9 mouse cellular contexts compared by ENCODE assay signal in the genomic region with DNA sequence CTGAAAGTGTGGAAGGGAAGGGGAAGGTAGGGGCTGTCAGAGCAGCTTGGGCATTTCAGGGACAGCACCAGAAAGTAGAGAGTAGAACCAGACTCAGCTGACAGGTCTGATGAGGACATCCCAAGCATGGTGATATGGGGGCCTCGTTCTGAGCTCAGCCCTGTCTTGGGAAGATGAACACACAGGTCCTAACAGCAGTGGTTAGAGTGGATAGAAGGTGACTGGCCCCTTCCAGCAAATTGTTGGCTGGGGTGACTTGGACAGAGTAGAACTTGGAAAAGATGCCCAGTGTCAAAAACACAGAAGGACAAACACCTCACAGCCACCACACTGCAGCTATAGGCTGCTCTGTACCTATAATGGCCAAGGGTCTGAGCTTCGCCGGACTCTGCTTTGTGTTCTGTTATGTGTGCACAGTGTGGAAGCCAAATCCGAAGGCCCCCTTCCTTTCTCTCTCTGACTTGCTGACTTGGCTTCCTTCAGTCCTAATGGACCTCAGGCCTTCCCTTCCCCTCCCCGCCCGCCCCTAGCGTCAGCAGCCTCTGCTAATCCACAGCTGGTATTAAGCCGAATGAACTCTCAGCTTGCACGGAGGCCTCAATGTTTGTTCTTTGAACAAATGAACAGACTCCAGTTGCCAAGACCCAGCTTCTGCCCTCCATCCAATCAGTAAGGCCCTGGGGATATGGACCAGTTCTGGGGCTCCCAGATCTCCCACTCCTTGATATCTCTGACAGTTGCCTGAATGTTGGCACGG. TPM values are rescaled to one million over a fixed set of nuclear protein-coding genes. Genes with fewer than 3 reads are reported as not detected.
DNase-seq lines count a peak whose midpoint lies in the region; ATAC-seq and TF ChIP-seq lines count a peak whose summit lies in the region.
"Had no signal": no experiment of that assay in that cellular context is flagged by ENCODE, and none has a peak within 500 bp of the region (broad histone marks: within the 10 kb centered on the region; RNA-seq: fewer than 3 reads in every experiment).

No protein-coding gene starts in this region.

- H3K36me3 ChIP-seq in embryonic facial prominence, embryonic 10.5 days (replicated peaks), result no peaks in the 10 kb centered on the region
- no peaks in the 10 kb centered on the region for H3K36me3 ChIP-seq in hindbrain, embryonic 13.5 days
- no peaks in the 10 kb centered on the region for H3K36me3 ChIP-seq in midbrain, postnatal 0 days (ENCODE audit: insufficient read depth, low read length)
- H3K36me3 ChIP-seq in thymus, adult 2 months (ENCODE audit: control insufficient read depth, insufficient read depth, low read length), result no peaks in the 10 kb centered on the region

- peak overlapping the region; percentile 77 for H3K27ac ChIP-seq in embryonic facial prominence, embryonic 10.5 days (replicated peaks)
- peak overlapping the region; percentile 44; the same call in 1 of the 2 replicates for H3K27ac ChIP-seq in hindbrain, embryonic 13.5 days
- no peak overlapping the region for H3K27ac ChIP-seq in midbrain, postnatal 0 days (ENCODE audit: low read depth, low read length)
- no peak overlapping the region for H3K27ac ChIP-seq in thymus, adult 2 months (ENCODE audit: control insufficient read depth, insufficient read depth, low read length)

- no peaks in the 10 kb centered on the region for H3K9me3 ChIP-seq in embryonic facial prominence, embryonic 10.5 days
- H3K9me3 ChIP-seq in hindbrain, embryonic 13.5 days, result no peaks in the 10 kb centered on the region
- H3K9me3 ChIP-seq in midbrain, postnatal 0 days (ENCODE audit: low read length), result no peaks in the 10 kb centered on the region

- H3K27me3 ChIP-seq in embryonic facial prominence, embryonic 10.5 days (replicated peaks; ENCODE audit: low read depth, poor library complexity, severe bottlenecking), result no peaks in the 10 kb centered on the region
- H3K27me3 ChIP-seq in hindbrain, embryonic 13.5 days, result no peaks in the 10 kb centered on the region
- H3K27me3 ChIP-seq in midbrain, postnatal 0 days (ENCODE audit: insufficient read depth, low read length), result no peaks in the 10 kb centered on the region
- no peaks in the 10 kb centered on the region for H3K27me3 ChIP-seq in thymus, adult 2 months (ENCODE audit: control insufficient read depth, insufficient read depth, low read length)

- WGBS in embryonic facial prominence, embryonic 10.5 days, result 31% methylated on average over 10 of the region's 10 CpGs
- WGBS in hindbrain, embryonic 13.5 days, result 39% methylated on average over 10 of the region's 10 CpGs
- WGBS in midbrain, postnatal 0 days, result 20% methylated on average over 10 of the region's 10 CpGs
- 93% methylated on average over 10 of the region's 10 CpGs for WGBS in thymus, adult 2 months

- peak; percentile 46; the same call in 1 of the 2 replicates for ATAC-seq in hindbrain, embryonic 13.5 days (ENCODE audit: low FRiP score)
- ATAC-seq in midbrain, postnatal 0 days (ENCODE audit: low FRiP score), result peak; percentile 44; the same call in 1 of the 2 replicates

- TF ChIP-seq CTCF in midbrain, postnatal 0 days (IDR thresholded peaks at IDR 0.05), result no peak
- no peak for TF ChIP-seq CTCF in thymus, adult 2 months (IDR thresholded peaks at IDR 0.05; ENCODE audit: borderline replicate concordance, control insufficient read depth, extremely low read depth, insufficient read depth, low read length, poor library complexity)

- intact Hi-C loops in heart, postnatal 25 days (cut with DNase I), result no loop called here
- intact Hi-C loops in left cerebral cortex, postnatal 25 days (cut with DNase I), result no loop called here

- H3K4me2 ChIP-seq in hindbrain, embryonic 13.5 days, result no peak overlapping the region
- H3K4me2 ChIP-seq in midbrain, postnatal 0 days (ENCODE audit: low read depth, low read length, poor library complexity, severe bottlenecking), result no peak overlapping the region

- peak; percentile 42 to 45 for DNase-seq in heart, adult 18-20 months
- DNase-seq in heart, postnatal 25 days (ENCODE audit: low spot score), result no peak
- DNase-seq in embryonic facial prominence, embryonic 10.5 days (ENCODE audit: low spot score), result peak; percentile 60
- peak; percentile 37 for DNase-seq in midbrain, postnatal 0 days (ENCODE audit: low spot score)
- no peak for DNase-seq in thymus, adult 2 months
- no peak for DNase-seq in frontal cortex, postnatal 10 days (ENCODE audit: low spot score in 2 of 2)
- DNase-seq in left cerebral cortex, postnatal 25 days (ENCODE audit: low spot score in 2 of 2), result no peak

- no peak for TF ChIP-seq POLR2A in thymus, adult 2 months (IDR thresholded peaks at IDR 0.05; ENCODE audit: control insufficient read depth, extremely low read depth, insufficient read depth, low read length, poor library complexity)

- H3K9ac ChIP-seq in hindbrain, embryonic 13.5 days, result no peak overlapping the region
- no peak overlapping the region for H3K9ac ChIP-seq in midbrain, postnatal 0 days (replicated peaks; ENCODE audit: low read length, poor library complexity, severe bottlenecking)

- peaks cover 33% of the 10 kb centered on the region for H3K4me1 ChIP-seq in embryonic facial prominence, embryonic 10.5 days
- H3K4me1 ChIP-seq in hindbrain, embryonic 13.5 days (replicated peaks), result peaks cover 15% of the 10 kb centered on the region
- H3K4me1 ChIP-seq in midbrain, postnatal 0 days (ENCODE audit: insufficient read depth, low read length), result no peaks in the 10 kb centered on the region
- peaks cover 18% of the 10 kb centered on the region for H3K4me1 ChIP-seq in thymus, adult 2 months (replicated peaks; ENCODE audit: control insufficient read depth, insufficient read depth, low read length)

- H3K4me3 ChIP-seq in embryonic facial prominence, embryonic 10.5 days, result no peak overlapping the region
- no peak overlapping the region for H3K4me3 ChIP-seq in hindbrain, embryonic 13.5 days
- H3K4me3 ChIP-seq in midbrain, postnatal 0 days (ENCODE audit: low read depth, low read length), result no peak overlapping the region
- no peak overlapping the region for H3K4me3 ChIP-seq in thymus, adult 2 months (ENCODE audit: control insufficient read depth, insufficient read depth, low read length)
- H3K4me3 ChIP-seq: myocyte had no signal

RNA-seq across cellular contexts. Expression of gene Lrrc32, which starts 48.3 kb away (rescaled TPM):
- 1 to 10 TPM; 7.5 to 8.0 TPM for total RNA-seq in heart, adult 18-20 months (2021)
- total RNA-seq in heart, postnatal 25 days (2021), result 10 to 100 TPM; 10.7 to 11.4 TPM
- 3.6 and 3.7 TPM in 2 replicates for polyA plus RNA-seq in embryonic facial prominence, embryonic 10.5 days (2016; fragmentation: Nextera tagmentation; extraction: Ambion mirVana)
- 3.1 and 3.9 TPM in 2 replicates for polyA plus RNA-seq in hindbrain, embryonic 13.5 days (2015; fragmentation: Nextera tagmentation; extraction: Ambion mirVana)
- total RNA-seq in midbrain, postnatal 0 days (2014; rRNA removed), result 7.6 and 9.0 TPM in 2 replicates
- 5.2 and 6.0 TPM in 2 replicates for polyA plus RNA-seq in midbrain, postnatal 0 days (2015; fragmentation: Nextera tagmentation; extraction: Ambion mirVana)
- polyA plus RNA-seq in thymus, adult 2 months (2012; rRNA removed), result 6.2 and 7.2 TPM in 2 replicates
- 1 to 10 TPM; 7.0 to 7.2 TPM for total RNA-seq in left cerebral cortex, postnatal 25 days (2021)

Comparison
In these comparisons a context has a peak if more than half of its experiments do, and no peak if none do; other contexts are left out.
1. DNase-seq: peak in heart, adult 18-20 months (2 of 2), embryonic facial prominence, embryonic 10.5 days (single experiment) and midbrain, postnatal 0 days (single experiment); none in heart, postnatal 25 days (single experiment), thymus, adult 2 months (single experiment), frontal cortex, postnatal 10 days (0 of 2) and left cerebral cortex, postnatal 25 days (0 of 2).
2. H3K27ac ChIP-seq: peak in embryonic facial prominence, embryonic 10.5 days (single experiment) and hindbrain, embryonic 13.5 days (single experiment); none in midbrain, postnatal 0 days (single experiment) and thymus, adult 2 months (single experiment).